Mouse (Mus musculus) neural tube, embryonic 15.5 days (tissue): ENCODE results near the gene Armc7. TPM values are rescaled to one million over a fixed set of nuclear protein-coding genes. Genes with fewer than 3 reads are reported as not detected.
"Not testable (repeated sequence)": the region's sequence is repeated elsewhere in the genome, so short reads cannot be mapped to it uniquely, and the experiment has no call there.

ENCODE experiments used
- ATAC-seq: fragments of 200-750 bp; cut with Nextera tagmentation; 2 replicates; pipeline ENCODE4 v1.8.0; 2017; ENCODE audit warnings: mild to moderate bottlenecking, moderate TSS enrichment, moderate library complexity; ENCODE audit not compliant: low FRiP score
- H3K27ac ChIP-seq: fragments of 300-500 bp; sonication (generic); replicated peaks from 2 replicates; pipeline ENCODE4 v1.5.1; 2015; ENCODE audit warnings: mild to moderate bottlenecking, inconsistent platforms
- H3K27me3 ChIP-seq: fragments of 300-500 bp; sonication (generic); replicated peaks from 2 replicates; pipeline ENCODE4 v1.6.1; 2015; ENCODE audit warnings: inconsistent platforms
- H3K36me3 ChIP-seq: fragments of 300-500 bp; sonication (generic); 2 replicates; pipeline ENCODE4 v1.6.1; 2015; ENCODE audit warnings: inconsistent platforms
- H3K4me1 ChIP-seq: fragments of 300-500 bp; sonication (generic); 2 replicates; pipeline ENCODE4 v1.6.1; 2015; ENCODE audit warnings: inconsistent platforms
- H3K4me2 ChIP-seq: fragments of 300-500 bp; sonication (generic); 2 replicates; pipeline ENCODE4 v1.6.1; 2015; ENCODE audit warnings: inconsistent platforms, mild to moderate bottlenecking, moderate library complexity
- H3K4me3 ChIP-seq: fragments of 300-500 bp; sonication (generic); replicated peaks from 2 replicates; pipeline ENCODE4 v1.5.1; 2015; ENCODE audit warnings: mild to moderate bottlenecking, inconsistent platforms
- H3K9ac ChIP-seq: fragments of 300-500 bp; sonication (generic); replicated peaks from 2 replicates; pipeline ENCODE4 v1.6.1; 2015; ENCODE audit warnings: mild to moderate bottlenecking, inconsistent platforms
- H3K9me3 ChIP-seq: fragments of 300-500 bp; sonication (generic); replicated peaks from 2 replicates; pipeline ENCODE4 v1.6.1; 2016; ENCODE audit warnings: inconsistent platforms
- WGBS: fragments of 180-500 bp; shearing (Covaris S2); methylation state at CpG from one replicate; pipeline ENCODE4 v1.1.7; 2015; ENCODE audit warnings: mixed read lengths; 5-methylcytosine and 5-hydroxymethylcytosine counted together
- polyA plus RNA-seq: library from polyadenylated mRNA; unstranded; fragments of >200 nt; fragmentation: Nextera tagmentation; extraction: Ambion mirVana; gene quantifications from 2 replicates; pipeline ENCODE4 v1.2.1, GENCODE M21; 2015

Armc7 gene
- polyA plus RNA-seq, 1 experiment from 2014 or later = 17.8 TPM

DNA sequence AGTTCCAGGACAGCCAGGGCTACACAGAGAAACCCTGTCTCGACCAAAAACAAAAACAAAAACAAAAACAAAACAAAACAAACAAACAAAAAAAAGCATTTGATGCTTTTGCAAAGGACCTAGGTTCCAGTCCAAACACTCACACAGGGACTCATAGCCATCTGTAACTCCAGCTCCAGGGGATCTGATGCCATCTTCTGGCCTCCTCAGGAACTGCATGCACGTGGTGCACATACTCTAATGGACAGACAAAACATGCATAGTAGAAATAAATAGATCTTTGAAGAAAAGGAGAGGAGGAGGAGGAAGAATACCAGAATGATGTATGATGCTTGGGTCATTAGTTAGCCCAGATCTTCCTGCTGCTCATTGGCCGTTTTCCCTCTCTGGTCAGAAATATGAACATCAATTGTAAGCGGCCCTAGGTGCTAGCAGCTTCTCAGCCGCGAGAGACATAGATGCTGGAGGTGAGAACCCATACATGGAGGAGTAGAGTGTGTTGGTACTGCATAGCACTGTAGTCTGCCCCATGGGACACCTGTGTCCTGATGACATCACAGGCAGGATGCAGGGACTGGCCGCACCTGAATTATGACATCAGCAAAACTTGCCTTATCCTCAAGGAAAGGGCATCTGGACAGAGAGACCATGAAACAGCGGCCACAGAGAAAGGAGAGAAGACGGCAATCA is 35.4 kb upstream of the Armc7 start, which contains the start of gene Trim80:
TSS of gene Trim80 (plus strand) at position 640 of the 690 bp plus-strand sequence.
- no peaks in the 10 kb centered on the region for H3K36me3 ChIP-seq
- no peak for ATAC-seq
- H3K4me1 ChIP-seq = peaks cover 13% of the 10 kb centered on the region
- H3K4me2 ChIP-seq = no peak within 1 kb of the TSS
- no peak within 1 kb of the TSS for H3K9ac ChIP-seq
- WGBS = 96% methylated on average over 9 of the region's 9 CpGs
- H3K9me3 ChIP-seq = no peaks in the 10 kb centered on the region
- no peak within 1 kb of the TSS for H3K27ac ChIP-seq
- H3K27me3 ChIP-seq = no peaks in the 10 kb centered on the region; the same call in 1 of the 2 replicates
- no peak within 1 kb of the TSS for H3K4me3 ChIP-seq

DNA sequence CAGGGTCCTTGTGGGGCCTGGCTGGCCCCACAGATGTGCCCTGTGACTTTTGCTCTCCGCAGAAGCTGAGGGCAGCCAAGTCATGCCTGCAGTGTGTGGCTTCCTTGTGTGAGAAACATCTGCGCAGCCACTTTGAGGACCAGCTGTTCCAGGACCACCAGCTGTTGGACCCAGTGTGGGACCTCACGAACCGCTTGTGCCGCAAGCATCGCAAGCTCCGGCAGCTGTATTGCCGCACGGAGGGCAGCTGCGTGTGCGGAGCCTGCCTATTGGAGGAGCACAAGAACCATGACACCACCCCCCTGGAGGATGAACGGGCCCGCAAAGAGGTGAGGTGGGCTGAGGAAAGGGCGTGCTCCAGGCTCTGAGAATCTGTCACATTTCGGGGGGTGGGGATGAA is 34.0 kb upstream of the Armc7 start:
- Histone ChIP-seq H3K27me3 (no peaks in the 10 kb centered on the region), H3K36me3 (no peaks in the 10 kb centered on the region), H3K27ac (no peak overlapping the region), H3K4me1 (peaks cover under 1% of the 10 kb centered on the region), H3K4me3 (no peak overlapping the region), H3K9ac (no peak overlapping the region), H3K9me3 (no peaks in the 10 kb centered on the region), H3K4me2 (no peak overlapping the region)
- no peak for ATAC-seq
- 50% methylated on average over 15 of the region's 15 CpGs for WGBS

DNA sequence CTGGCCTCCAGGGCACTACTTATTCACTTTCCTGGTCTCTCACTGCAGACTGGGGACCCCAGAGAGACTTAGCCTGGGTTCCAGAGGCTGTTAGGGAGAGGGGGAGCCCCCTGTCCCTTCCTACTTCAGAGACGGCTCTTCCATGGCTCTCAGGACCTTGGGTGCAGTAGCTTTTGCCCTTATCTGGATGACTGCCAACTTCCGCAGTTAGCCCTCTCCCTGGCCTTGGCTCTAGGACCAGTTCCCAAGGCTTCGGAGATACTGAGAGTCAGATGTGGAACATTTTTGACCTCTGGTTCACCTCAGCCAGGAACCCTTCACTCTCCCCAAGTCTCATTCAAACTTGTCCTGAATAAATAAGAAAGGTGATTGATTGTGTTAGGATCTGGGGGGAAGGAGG is 28.6 kb upstream of the Armc7 start:
- no peaks in the 10 kb centered on the region for H3K4me1 ChIP-seq
- no peak overlapping the region for H3K9ac ChIP-seq
- no peaks in the 10 kb centered on the region for H3K27me3 ChIP-seq
- H3K4me2 ChIP-seq = no peak overlapping the region
- H3K27ac ChIP-seq = no peak overlapping the region
- no peaks in the 10 kb centered on the region for H3K36me3 ChIP-seq
- no peaks in the 10 kb centered on the region for H3K9me3 ChIP-seq
- ATAC-seq = no peak
- 67% methylated on average over 3 of the region's 3 CpGs for WGBS
- no peak overlapping the region for H3K4me3 ChIP-seq

DNA sequence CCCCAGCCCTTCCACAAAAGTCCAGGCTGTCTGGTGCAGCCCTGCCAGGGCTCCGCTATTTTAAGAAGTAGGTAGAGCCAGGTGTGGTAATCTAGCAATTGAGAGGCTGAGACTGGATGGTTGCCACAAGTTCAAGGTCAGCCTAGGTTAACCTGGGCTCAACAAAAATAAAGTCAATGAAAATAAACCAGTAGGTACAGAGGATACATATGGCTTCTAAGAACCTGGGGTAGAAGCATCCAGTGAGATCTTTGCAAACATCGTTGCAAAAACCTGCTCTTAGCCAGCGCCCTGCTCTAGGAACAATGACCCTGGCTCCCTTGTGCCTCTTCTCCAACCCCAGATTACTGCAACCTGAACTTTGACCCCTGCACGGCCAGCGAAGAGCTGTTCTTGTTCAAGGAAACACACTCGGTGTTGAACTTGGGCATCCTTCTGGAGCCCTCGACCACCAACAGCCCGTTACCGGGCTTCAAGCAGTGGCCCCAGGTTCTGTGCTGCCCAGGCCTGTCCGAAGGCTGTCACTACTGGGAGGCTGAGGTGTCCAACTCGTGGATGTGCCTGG is 28.1 kb upstream of the Armc7 start:
- H3K36me3 ChIP-seq = no peaks in the 10 kb centered on the region
- WGBS = 94% methylated on average over 11 of the region's 11 CpGs
- ATAC-seq = no peak
- H3K27me3 ChIP-seq = no peaks in the 10 kb centered on the region
- H3K4me1 ChIP-seq = no peaks in the 10 kb centered on the region
- H3K4me3 ChIP-seq = no peak overlapping the region
- H3K9ac ChIP-seq = no peak overlapping the region
- H3K27ac ChIP-seq = no peak overlapping the region
- no peak overlapping the region for H3K4me2 ChIP-seq
- no peaks in the 10 kb centered on the region for H3K9me3 ChIP-seq

DNA sequence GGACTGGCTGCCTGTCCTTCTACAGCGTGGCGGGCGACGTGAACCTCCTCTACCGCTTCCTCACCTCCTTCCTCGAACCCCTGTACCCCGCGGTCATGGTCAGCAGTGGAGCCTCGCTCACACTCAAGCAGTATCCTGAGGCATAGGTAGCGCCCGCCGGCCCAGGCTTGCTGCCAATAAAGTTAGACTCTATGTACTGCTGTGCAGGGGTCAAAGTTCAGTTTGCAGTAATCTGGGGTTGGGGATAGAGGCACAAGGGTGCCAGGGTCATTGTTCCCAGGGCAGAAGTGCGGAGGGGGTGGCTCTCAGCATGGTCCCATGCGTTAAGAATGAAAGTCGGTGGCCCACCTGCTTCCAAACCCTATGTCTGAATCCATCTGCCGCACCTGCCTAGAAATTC is 27.4 kb upstream of the Armc7 start:
- H3K27me3 ChIP-seq = no peaks in the 10 kb centered on the region
- H3K36me3 ChIP-seq = no peaks in the 10 kb centered on the region
- H3K4me3 ChIP-seq = no peak overlapping the region
- H3K9ac ChIP-seq = no peak overlapping the region
- H3K4me1 ChIP-seq = no peaks in the 10 kb centered on the region
- H3K9me3 ChIP-seq = no peaks in the 10 kb centered on the region
- no peak overlapping the region for H3K4me2 ChIP-seq
- WGBS = 88% methylated on average over 16 of the region's 16 CpGs
- ATAC-seq = no peak
- H3K27ac ChIP-seq = no peak overlapping the region

DNA sequence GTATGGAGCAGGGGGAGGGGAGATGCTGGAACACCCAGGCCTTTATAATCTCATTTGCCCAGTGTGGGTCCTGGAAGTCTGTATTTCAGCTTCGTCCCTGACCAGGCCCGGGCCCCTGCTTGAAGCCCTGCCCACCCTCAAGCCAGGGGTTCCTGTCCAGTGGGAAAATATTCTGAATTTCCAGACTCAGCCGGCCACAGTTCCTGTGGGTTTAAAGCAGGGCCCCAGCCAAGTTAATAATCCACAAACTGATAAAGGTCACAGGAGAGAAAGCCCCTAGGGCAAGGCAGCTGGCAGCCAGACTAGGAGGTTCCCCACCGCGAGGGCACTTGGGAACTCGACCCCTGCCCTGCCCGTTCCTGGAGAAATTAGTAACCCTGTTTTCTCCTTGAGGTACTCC is 26.5 kb upstream of the Armc7 start:
- no peaks in the 10 kb centered on the region for H3K4me1 ChIP-seq
- H3K36me3 ChIP-seq = no peaks in the 10 kb centered on the region
- no peak for ATAC-seq
- WGBS = 68% methylated on average over 7 of the region's 7 CpGs
- H3K27me3 ChIP-seq = no peaks in the 10 kb centered on the region
- no peak overlapping the region for H3K4me2 ChIP-seq
- no peak overlapping the region for H3K27ac ChIP-seq
- no peak overlapping the region for H3K9ac ChIP-seq
- no peak overlapping the region for H3K4me3 ChIP-seq
- H3K9me3 ChIP-seq = no peaks in the 10 kb centered on the region

DNA sequence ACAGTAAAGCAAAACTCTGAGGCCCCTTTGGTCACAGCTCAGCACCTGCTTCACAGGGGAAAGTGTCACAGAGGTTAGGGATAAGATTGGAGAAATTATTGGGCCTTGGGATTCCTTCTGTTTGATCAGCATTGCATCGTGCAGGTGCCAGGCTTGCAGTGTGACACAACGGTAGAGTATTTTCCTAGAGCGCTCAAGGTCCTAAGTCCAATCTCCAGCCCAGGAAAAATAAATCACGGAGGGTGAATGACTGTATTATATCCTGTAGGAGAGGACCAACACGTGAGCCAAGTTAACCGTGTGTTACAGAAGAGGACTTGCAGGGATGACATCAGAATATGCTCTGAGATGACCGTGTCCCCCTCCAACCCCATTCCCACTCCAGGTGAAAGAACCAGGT is 25.3 kb upstream of the Armc7 start:
- ATAC-seq = no peak
- H3K27ac ChIP-seq = no peak overlapping the region
- no peaks in the 10 kb centered on the region for H3K9me3 ChIP-seq
- no peak overlapping the region for H3K4me3 ChIP-seq
- H3K9ac ChIP-seq = no peak overlapping the region
- whole genome bisulfite sequencing = 85% methylated on average over 7 of the region's 7 CpGs
- no peaks in the 10 kb centered on the region for H3K36me3 ChIP-seq
- no peaks in the 10 kb centered on the region for H3K27me3 ChIP-seq
- no peak overlapping the region for H3K4me2 ChIP-seq
- H3K4me1 ChIP-seq = no peaks in the 10 kb centered on the region

DNA sequence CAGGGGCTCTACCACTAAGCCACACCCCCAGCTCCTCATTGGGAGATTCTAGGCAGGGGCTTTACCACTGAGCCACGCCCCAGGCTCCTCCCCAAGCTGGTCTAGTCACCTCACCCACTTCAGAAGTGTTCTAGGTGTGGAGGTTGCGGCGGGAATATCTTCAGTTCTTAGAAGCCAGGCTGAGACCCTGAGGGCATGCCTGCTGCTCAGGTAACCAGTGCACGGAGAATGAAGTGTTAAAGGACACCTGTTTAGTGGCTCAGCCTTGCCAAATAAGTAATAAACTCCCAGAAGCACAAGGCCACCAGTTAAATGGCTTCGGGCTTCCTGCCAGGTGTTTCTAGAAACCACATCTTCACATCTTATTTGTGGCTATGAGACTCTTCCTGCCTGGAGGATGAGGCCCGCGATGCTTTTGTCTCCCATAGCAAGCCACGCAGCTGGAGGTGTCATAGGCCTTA is 23.7 kb upstream of the Armc7 start:
- WGBS = 88% methylated on average over 8 of the region's 8 CpGs
- no peak overlapping the region for H3K4me2 ChIP-seq
- no peaks in the 10 kb centered on the region for H3K27me3 ChIP-seq
- no peaks in the 10 kb centered on the region for H3K4me1 ChIP-seq
- no peak for ATAC-seq
- H3K4me3 ChIP-seq = no peak overlapping the region
- H3K9me3 ChIP-seq = no peaks in the 10 kb centered on the region
- H3K27ac ChIP-seq = no peak overlapping the region
- H3K36me3 ChIP-seq = no peaks in the 10 kb centered on the region
- no peak overlapping the region for H3K9ac ChIP-seq

DNA sequence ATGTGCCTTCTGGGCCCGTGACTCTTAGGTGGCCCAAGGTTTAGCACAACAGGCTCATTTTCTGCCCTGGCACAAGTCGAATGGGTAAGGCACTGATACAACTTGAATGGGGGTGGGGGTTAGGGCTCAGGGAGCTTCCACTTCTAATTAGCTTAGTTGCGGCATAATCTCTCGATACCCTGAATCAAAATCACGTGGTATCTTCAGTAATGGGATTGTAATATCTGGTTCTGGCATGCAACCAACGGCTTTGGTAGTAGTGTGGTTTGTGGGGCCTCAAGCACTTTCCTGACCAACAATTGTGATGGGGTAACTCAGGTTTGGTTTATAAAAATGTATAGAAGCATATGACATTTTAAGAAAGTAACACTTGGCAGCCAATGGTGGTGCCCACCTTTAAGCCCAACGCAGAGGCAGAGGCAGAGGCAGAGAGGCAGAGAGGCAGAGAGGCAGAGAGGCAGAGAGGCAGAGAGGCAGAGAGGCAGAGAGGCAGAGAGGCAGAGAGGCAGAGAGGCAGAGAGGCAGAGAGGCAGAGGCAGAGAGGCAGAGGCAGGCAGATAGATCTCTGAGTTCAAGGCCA is 23.1 kb upstream of the Armc7 start:
- H3K36me3 ChIP-seq = no peaks in the 10 kb centered on the region
- ATAC-seq = no peak
- WGBS = 80% methylated on average over 7 of the region's 7 CpGs

DNA sequence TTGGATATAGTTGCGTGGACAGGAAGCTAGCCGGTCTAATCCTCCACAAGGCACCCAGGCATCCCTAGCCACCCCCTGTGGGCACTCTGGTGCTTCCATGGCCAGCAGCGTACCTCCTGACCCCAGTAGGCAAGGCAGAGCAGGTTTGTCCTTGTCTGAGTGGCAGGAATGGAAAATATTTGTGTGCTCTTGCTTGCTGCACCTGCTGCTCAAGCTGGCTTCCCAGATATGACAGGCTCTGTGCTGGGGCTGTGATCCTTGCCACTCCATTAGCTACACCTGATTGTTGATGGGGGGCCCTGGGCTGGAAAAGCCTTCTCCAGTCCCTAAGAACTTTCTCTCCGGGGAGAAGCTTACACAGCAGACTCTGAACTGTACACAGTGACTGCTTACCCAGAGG is 22.2 kb upstream of the Armc7 start:
- no peak overlapping the region for H3K4me2 ChIP-seq
- no peak overlapping the region for H3K9ac ChIP-seq
- H3K36me3 ChIP-seq = no peaks in the 10 kb centered on the region
- no peak overlapping the region for H3K4me3 ChIP-seq
- no peaks in the 10 kb centered on the region for H3K4me1 ChIP-seq
- no peaks in the 10 kb centered on the region for H3K9me3 ChIP-seq
- 81% methylated on average over 4 of the region's 4 CpGs for WGBS
- H3K27me3 ChIP-seq = no peaks in the 10 kb centered on the region
- no peak for ATAC-seq
- H3K27ac ChIP-seq = no peak overlapping the region

More for the DNA sequence above, 23.1 kb upstream of the Armc7 start:
- H3K27ac ChIP-seq = no peak overlapping the region
- no peak overlapping the region for H3K4me2 ChIP-seq
- H3K4me1 ChIP-seq = no peaks in the 10 kb centered on the region
- H3K27me3 ChIP-seq = no peaks in the 10 kb centered on the region
- no peak overlapping the region for H3K4me3 ChIP-seq
- H3K9me3 ChIP-seq = no peaks in the 10 kb centered on the region
- no peak overlapping the region for H3K9ac ChIP-seq

DNA sequence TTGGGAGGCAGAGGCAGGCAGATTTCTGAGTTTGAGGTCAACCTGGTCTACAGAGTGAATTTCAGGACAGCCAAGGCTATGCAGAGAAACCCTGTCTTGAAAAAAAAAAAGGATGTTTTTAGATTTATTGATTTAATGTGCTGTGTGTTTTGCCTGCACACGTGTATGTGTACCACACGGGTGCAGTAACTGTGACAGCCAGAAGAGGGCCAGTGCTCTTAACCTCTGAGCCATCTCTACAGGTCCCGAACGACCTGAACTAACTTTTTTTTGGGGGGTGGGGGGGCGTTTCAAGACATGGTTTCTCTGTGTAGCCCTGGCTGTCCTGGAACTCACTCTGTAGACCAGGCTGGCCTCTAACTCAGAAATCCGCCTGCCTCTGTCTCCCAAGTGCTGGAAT is 20.6 kb upstream of the Armc7 start:
- not testable (repeated sequence) for H3K4me2 ChIP-seq, H3K27ac ChIP-seq, ATAC-seq, H3K36me3 ChIP-seq, H3K4me3 ChIP-seq, H3K9me3 ChIP-seq, H3K27me3 ChIP-seq, H3K4me1 ChIP-seq, H3K9ac ChIP-seq
- WGBS = 90% methylated on average over 6 of the region's 6 CpGs

DNA sequence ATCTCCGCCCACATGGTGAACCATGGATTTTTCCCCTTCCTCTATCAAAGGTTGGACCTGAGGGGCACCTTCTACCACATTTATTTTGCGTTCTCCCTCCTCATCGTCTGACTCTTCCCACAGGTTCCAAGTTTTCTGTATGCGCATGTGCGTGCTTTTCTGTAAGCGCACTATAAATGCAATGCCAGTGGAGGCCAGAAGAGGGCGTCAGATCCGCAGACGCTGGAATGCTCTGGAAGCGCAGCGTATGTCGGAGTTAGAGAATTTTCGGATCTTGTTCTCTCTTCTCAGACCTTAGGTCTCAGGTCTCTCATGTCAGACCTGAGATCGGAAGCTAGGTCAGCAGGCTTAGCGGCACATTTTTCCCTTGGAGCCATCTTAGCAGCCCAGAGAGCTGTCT is 19.8 kb upstream of the Armc7 start:
- no peaks in the 10 kb centered on the region for H3K4me1 ChIP-seq
- H3K4me3 ChIP-seq = no peak overlapping the region
- H3K36me3 ChIP-seq = no peaks in the 10 kb centered on the region
- H3K4me2 ChIP-seq = no peak overlapping the region
- no peaks in the 10 kb centered on the region for H3K27me3 ChIP-seq
- 91% methylated on average over 15 of the region's 15 CpGs for WGBS
- no peak overlapping the region for H3K27ac ChIP-seq
- no peak for ATAC-seq
- no peak overlapping the region for H3K9ac ChIP-seq
- H3K9me3 ChIP-seq = no peaks in the 10 kb centered on the region
